Mouse (Mus musculus): ENCODE measurements around the gene Acadvl. TPM values are rescaled to one million over a fixed set of nuclear protein-coding genes. Genes with fewer than 3 reads are reported as not detected.

Acadvl gene
- polyA plus RNA-seq, 1 experiment from 2014 or later = 42.2 TPM

DNA sequence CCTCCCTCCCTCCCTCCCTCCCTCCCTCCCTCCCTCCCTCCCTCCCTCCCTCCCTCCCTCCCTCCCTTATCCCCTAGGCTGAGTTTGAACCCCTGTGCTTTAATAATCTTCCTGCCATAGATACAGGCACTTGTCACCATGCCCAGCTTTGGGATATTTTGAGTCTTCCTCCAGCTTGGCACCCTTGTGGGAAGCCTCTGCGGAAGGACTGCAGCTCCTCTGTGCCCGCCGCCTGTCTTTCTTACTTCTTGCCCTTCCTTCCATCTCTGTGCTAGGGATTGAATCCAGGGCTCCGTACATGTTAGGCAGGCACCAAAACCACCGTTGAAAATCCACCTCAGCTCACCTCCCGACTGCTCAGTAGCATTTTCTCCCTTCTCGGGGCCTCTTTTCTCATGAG lies 25.0 kb upstream of the Acadvl start:
- Histone ChIP-seq H3K9me3 (replicated peaks) (no peaks in the 10 kb centered on the region), H3K27me3 (ENCODE audit: low read depth, poor library complexity, severe bottlenecking) (no peaks in the 10 kb centered on the region), H3K4me1 (peaks cover 20% of the 10 kb centered on the region), H3K27ac (replicated peaks) (no peak overlapping the region), H3K36me3 (peaks cover 86% of the 10 kb centered on the region), H3K4me3 (no peak overlapping the region)
- DNase-seq (ENCODE audit: low spot score) = no peak
- whole genome bisulfite sequencing = 91% methylated on average over 7 of the region's 7 CpGs

DNA sequence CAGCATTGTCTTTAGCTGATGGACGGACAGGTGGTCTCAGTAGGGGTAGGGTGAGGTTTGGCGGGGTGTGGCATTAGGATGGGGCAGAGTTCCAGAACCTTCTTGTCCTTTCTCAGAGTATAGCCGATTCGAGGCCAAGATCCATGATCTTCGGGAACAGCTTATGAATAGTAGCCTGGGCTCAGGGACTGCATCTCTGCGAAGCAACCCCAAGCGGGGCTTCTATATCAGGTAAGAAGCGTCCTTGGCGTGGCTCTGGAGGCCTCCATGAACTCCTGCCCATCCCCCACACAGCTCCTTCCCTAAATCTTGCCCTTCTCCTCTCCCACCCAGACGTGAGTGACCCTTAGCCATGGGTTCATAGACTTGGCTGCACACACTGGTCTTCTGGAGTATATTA lies 24.4 kb upstream of the Acadvl start:
- DNase-seq (ENCODE audit: low spot score) = no peak
- 92% methylated on average over 10 of the region's 10 CpGs for WGBS
- H3K27ac ChIP-seq (replicated peaks) = no peak overlapping the region
- no peaks in the 10 kb centered on the region for H3K27me3 ChIP-seq (ENCODE audit: low read depth, poor library complexity, severe bottlenecking)
- H3K4me3 ChIP-seq = no peak overlapping the region
- no peaks in the 10 kb centered on the region for H3K9me3 ChIP-seq (replicated peaks)
- H3K4me1 ChIP-seq = peaks cover 17% of the 10 kb centered on the region
- H3K36me3 ChIP-seq = peaks cover 85% of the 10 kb centered on the region

DNA sequence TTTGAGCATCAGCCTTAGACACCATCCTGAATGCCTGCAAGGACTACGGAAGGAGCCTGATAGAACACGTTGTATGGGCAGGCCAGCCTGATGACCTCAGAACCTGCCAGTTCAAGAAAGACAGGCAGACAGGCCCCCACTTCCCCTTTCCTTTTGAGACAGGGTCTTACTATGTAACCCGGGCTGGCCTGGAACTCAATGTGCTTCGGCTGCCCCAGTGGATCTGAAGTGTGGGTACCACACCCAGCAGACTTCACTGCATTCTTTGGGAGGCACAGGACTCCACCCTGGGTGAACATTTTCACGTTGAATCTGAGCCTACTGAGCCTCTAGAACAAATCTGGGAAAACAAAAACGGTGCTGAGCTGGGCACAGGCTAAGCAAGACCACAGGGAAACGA lies 23.0 kb upstream of the Acadvl start:
- Histone ChIP-seq H3K36me3 (peaks cover 85% of the 10 kb centered on the region), H3K4me1 (0 out of 2 replicates have a peak, but pooled peaks cover 3% of the 10 kb centered on the region), H3K27ac (replicated peaks) (no peak overlapping the region), H3K4me3 (no peak overlapping the region), H3K27me3 (ENCODE audit: low read depth, poor library complexity, severe bottlenecking) (no peaks in the 10 kb centered on the region), H3K9me3 (replicated peaks) (no peaks in the 10 kb centered on the region)
- 85% methylated on average over 7 of the region's 7 CpGs for WGBS
- DNase-seq (ENCODE audit: low spot score) = no peak

DNA sequence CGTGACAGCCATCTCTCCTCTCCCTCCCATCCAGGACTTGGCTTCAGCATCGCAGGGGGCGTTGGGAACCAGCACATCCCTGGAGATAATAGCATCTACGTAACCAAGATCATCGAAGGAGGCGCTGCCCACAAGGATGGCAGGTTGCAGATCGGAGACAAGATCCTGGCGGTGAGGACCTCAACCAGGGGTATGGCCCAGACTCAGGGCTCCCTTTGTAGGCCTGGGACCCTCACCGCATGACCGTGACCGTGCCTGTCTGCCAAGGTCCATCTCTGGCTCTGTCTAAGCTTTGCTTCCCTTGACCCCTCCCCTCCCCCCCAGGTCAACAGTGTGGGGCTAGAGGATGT lies 16.1 kb upstream of the Acadvl start:
- peaks cover 49% of the 10 kb centered on the region for H3K4me1 ChIP-seq
- no peak for DNase-seq (ENCODE audit: low spot score)
- WGBS = 96% methylated on average over 11 of the region's 11 CpGs
- H3K27ac ChIP-seq (replicated peaks) = peak overlapping the region; percentile 88; the same call in 1 of the 2 replicates
- no peaks in the 10 kb centered on the region for H3K9me3 ChIP-seq (replicated peaks)
- no peak overlapping the region for H3K4me3 ChIP-seq
- H3K36me3 ChIP-seq = peaks cover 47% of the 10 kb centered on the region
- no peaks in the 10 kb centered on the region for H3K27me3 ChIP-seq (ENCODE audit: low read depth, poor library complexity, severe bottlenecking)

DNA sequence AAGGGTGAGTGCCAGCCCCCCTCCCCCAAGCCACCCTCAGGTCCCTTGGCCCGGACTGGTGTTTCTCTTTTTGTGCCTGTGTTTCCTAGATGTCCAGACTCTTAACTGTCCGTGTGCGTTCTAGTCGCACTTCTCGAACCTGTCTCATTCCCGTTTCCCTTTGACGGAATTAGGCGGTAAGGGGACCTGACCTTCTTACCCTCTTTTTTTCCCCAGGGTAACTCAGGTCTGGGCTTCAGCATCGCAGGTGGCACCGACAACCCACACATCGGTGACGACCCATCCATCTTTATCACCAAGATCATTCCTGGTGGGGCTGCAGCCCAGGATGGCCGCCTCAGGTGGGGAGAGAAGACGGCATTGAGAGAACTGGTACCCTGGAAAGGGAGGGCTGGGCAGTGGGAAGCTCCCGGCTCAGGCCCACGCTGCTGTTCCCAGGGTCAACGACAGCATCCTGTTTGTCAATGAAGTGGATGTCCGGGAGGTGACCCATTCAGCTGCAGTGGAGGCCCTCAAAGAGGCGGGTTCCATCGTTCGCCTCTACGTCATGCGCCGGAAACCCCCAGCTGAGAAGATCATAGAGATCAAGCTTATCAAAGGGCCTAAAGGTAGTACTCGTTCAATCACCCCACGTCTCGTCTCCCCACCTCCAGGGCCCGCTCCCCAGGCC lies 15.6 kb upstream of the Acadvl start:
- 95% methylated on average over 28 of the region's 28 CpGs for WGBS
- Histone ChIP-seq H3K27me3 (ENCODE audit: low read depth, poor library complexity, severe bottlenecking) (no peaks in the 10 kb centered on the region), H3K4me3 (peak overlapping the region; percentile 57; the same call in 1 of the 2 replicates), H3K27ac (replicated peaks) (peak overlapping the region; percentile 88), H3K36me3 (peaks cover 47% of the 10 kb centered on the region), H3K9me3 (replicated peaks) (no peaks in the 10 kb centered on the region), H3K4me1 (peaks cover 54% of the 10 kb centered on the region)
- no peak for DNase-seq (ENCODE audit: low spot score)

DNA sequence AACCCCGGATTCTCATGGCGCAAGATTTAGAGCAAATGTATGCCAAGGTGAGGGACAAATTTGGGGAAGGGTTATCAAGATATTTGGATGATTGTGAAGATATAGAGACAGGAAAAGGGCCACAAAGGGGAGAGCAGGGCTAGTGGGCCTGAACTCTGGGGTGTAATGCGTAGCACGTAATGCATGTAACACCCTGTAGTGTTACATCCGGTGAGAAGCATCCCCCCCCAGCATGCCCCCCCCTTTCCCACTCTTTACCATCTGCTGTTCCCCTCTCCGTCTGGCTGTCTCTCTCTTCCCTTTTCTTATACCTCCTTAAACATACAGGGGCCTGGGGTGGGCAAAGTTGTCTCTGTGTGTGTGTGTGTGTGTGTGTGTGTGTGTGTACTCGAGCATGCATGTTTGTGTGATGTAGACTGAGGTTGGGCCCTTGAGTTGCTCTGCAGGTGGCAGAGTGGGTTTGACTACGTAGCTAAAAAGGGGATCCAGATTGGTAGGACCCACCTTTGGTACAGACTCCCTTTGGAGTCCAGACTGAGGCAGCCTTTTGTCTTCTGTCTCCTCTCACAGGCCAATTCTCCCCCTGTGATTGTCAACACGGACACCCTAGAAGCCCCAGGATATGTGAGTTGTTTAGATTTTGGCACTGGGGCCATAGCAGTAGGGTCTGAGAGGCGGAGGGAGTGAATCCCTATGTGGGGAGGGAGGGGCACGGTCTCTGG lies 14.8 kb upstream of the Acadvl start:
- DNase-seq (ENCODE audit: low spot score) = no peak
- peak overlapping the region; percentile 88 for H3K27ac ChIP-seq (replicated peaks)
- peak overlapping the region; percentile 57 for H3K4me3 ChIP-seq
- peaks cover 44% of the 10 kb centered on the region for H3K36me3 ChIP-seq
- WGBS = 43% methylated on average over 11 of the region's 11 CpGs
- H3K4me1 ChIP-seq = peaks cover 62% of the 10 kb centered on the region
- no peaks in the 10 kb centered on the region for H3K27me3 ChIP-seq (ENCODE audit: low read depth, poor library complexity, severe bottlenecking)
- no peaks in the 10 kb centered on the region for H3K9me3 ChIP-seq (replicated peaks)

DNA sequence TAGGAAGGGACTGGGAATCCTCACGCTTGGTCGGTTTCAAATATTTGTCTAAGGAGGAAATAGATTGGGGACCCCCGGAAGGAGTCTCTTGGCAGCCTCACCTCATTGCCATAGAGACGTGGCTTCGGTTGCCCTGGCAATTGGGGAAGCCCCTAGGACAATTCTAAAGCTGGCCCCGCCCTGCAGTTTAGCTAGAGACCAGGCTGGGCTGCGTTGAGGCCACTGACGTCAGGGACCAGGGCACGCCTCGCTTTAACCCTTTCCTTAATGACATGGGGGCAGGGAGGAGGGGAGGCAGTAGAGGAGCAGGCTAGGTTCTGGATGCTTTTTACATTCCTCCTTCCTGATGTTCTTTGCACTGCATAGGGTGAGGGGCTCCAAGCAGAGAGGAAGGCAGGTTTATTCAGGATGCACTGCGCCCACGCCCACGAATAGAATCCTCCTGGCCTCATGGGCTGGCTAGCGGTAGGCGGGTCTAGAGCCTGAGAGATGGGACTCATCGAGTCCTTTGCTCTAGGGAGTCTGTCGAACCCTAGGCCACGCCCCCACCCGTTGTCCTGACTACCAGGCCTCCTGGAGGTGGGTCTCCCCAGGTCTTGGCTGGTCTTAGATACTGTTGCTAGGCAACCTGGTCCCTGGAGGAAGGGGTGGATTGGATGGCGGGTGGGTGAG lies 14.1 kb upstream of the Acadvl start:
- under 1% methylated on average over 20 of the region's 20 CpGs for WGBS

DNA sequence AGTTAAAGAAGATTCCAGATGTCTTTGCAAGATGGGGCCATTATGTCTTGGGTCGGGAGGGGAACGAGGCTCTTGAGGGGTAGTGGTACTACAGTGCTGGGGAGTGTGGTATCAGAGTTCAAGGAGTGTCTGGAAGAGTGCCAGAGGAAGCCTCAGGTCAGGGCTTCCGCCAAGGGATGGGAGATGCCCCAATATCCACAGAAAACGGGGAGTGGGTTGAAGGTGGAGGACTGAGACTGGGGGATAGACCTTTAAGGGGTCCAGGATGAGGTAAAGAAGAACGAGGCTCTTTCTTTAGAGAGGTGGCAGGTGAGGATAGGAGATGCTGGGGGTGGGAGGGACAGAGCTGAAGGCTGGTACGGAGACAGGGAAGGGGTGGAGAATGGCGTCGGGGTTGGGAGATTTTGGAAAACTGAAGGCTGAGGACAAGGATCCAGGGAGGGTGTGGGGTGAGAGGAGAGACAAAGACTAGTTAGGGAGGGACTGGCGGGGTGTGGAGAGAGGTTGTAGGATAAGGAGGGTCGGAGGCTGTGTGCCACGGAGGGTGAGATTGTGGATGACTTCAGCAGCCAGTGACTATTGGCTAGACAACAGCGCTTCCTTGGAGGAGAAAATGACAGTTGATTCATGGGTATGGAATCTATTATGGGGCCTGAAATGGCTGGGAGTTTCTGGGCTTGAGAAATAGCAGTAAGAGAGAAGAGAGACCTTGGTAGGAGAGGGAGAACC lies 13.4 kb upstream of the Acadvl start:
- Histone ChIP-seq H3K4me1 (peaks cover 77% of the 10 kb centered on the region), H3K4me3 (peak overlapping the region; percentile 57), H3K9me3 (replicated peaks) (no peaks in the 10 kb centered on the region), H3K36me3 (peaks cover 32% of the 10 kb centered on the region), H3K27me3 (ENCODE audit: low read depth, poor library complexity, severe bottlenecking) (no peaks in the 10 kb centered on the region), H3K27ac (replicated peaks) (peak overlapping the region; percentile 88)
- WGBS = 23% methylated on average over 12 of the region's 12 CpGs
- no peak for DNase-seq (ENCODE audit: low spot score)

More for the DNA sequence above, 14.1 kb upstream of the Acadvl start:
- no peaks in the 10 kb centered on the region for H3K27me3 ChIP-seq (ENCODE audit: low read depth, poor library complexity, severe bottlenecking)
- H3K4me3 ChIP-seq = peak overlapping the region; percentile 57
- peak overlapping the region; percentile 88 for H3K27ac ChIP-seq (replicated peaks)
- peak; percentile 99 for DNase-seq (ENCODE audit: low spot score)
- peaks cover 39% of the 10 kb centered on the region for H3K36me3 ChIP-seq
- H3K9me3 ChIP-seq (replicated peaks) = no peaks in the 10 kb centered on the region
- peaks cover 70% of the 10 kb centered on the region for H3K4me1 ChIP-seq

DNA sequence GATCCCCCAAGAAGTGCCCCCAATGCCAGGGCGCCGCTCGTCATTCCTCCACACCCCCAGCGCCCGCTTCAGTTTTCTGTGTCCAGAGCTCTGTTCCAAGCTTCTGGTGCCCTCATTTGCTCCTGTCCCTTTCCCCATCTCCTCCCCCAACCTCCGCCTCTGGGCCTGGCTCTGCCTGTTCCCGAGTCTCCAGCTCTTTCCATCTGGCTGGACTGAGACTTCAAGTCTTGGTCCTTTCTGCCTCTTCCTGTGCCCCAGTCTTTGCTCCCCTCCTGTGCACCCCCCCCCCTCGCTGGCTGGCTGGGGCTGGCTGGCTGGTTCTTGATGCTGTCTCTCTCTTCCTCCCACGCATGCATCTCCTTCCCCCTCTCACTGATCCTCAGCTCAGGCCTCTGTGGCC lies 12.2 kb upstream of the Acadvl start:
- no peaks in the 10 kb centered on the region for H3K27me3 ChIP-seq (ENCODE audit: low read depth, poor library complexity, severe bottlenecking)
- DNase-seq (ENCODE audit: low spot score) = no peak
- 42% methylated on average over 9 of the region's 9 CpGs for whole genome bisulfite sequencing
- H3K27ac ChIP-seq (replicated peaks) = peak overlapping the region; percentile 88
- no peaks in the 10 kb centered on the region for H3K9me3 ChIP-seq (replicated peaks)
- H3K36me3 ChIP-seq = peaks cover 20% of the 10 kb centered on the region
- peaks cover 88% of the 10 kb centered on the region for H3K4me1 ChIP-seq
- H3K4me3 ChIP-seq = peak overlapping the region; percentile 57

DNA sequence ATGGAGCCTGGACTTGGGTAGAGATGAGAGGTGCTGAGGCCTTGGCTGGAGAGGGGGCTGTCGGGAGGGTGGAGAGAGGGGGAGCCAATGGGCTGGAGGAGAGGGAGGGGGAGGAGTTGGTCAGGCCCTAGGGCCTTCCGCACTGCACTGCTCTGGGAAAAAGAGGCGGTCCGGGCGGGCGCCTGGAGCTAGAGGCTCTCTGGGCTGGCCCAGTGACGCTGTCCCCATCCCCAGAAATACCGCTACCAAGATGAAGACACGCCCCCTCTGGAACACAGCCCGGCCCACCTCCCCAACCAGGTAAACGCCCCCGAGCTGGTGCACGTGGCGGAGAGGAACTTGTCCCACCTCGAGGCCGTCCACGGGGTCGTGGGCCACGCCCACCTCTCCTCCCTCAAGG lies 11.5 kb upstream of the Acadvl start:
- H3K9me3 ChIP-seq (replicated peaks) = no peaks in the 10 kb centered on the region
- peak overlapping the region; percentile 57 for H3K4me3 ChIP-seq
- H3K27ac ChIP-seq (replicated peaks) = peak overlapping the region; percentile 88
- peaks cover 13% of the 10 kb centered on the region for H3K36me3 ChIP-seq
- under 1% methylated on average over 19 of the region's 19 CpGs for WGBS
- peak; percentile 75 for DNase-seq (ENCODE audit: low spot score)
- H3K27me3 ChIP-seq (ENCODE audit: low read depth, poor library complexity, severe bottlenecking) = no peaks in the 10 kb centered on the region
- peaks cover 95% of the 10 kb centered on the region for H3K4me1 ChIP-seq

DNA sequence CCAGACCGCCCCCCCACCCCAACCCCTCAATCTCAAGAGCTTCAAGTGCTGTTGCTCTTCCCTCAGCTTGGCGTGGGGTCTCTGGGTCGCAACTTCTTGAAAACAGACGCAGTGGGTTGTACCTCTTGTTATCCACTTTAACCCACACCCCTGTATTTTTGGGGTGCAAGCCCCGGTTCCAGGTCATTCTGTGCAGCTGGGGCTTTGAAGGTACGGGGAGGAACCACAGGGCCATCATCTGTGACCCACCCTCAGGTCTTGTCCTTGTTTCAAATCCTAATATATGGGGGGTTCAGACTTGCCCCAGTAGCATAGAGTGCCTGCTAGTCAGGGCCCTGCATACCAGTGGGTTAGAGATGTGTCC lies 8.9 kb upstream of the Acadvl start:
- H3K27me3 ChIP-seq (ENCODE audit: low read depth, poor library complexity, severe bottlenecking) = no peaks in the 10 kb centered on the region
- peak overlapping the region; percentile 81 for H3K27ac ChIP-seq (replicated peaks)
- no peaks in the 10 kb centered on the region for H3K36me3 ChIP-seq
- WGBS = 12% methylated on average over 6 of the region's 6 CpGs
- H3K4me3 ChIP-seq = peak overlapping the region; percentile 57
- no peaks in the 10 kb centered on the region for H3K9me3 ChIP-seq (replicated peaks)
- H3K4me1 ChIP-seq = peaks cover 94% of the 10 kb centered on the region
- DNase-seq (ENCODE audit: low spot score) = no peak

DNA sequence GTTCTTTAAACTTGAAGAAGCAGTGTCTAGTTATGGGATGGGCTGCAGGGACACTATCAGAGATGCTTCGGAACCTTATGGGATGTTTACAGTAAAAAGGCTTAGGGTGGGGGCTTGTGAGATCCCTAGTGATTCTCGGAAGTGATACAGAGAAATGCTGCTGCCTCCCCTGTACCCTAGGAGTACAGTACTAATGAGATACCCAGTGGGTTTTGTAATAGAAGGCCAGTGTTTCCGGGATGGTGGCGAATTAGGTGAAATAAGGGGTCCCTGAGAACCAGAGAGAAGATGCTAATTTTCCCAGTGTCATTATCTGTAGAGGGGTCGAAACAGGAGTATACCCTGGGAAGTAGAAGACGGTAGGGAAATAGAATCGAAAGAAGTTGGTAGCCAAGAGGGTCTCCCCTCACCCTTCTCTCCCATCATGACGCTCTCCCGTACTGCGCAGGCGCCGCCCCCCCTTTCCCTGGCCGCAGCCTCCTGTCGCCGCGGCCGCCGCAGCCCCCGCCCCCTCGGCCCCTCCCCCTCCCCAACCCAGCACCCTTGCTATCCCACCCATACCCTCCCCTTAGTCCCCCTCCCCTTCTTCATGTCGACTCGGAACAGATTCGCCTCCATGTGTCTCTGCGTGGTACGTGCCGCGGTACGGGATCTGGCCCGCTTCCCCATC lies 8.4 kb upstream of the Acadvl start:
- Histone ChIP-seq H3K4me3 (peak overlapping the region; percentile 57), H3K27ac (replicated peaks) (peak overlapping the region; percentile 81), H3K36me3 (no peaks in the 10 kb centered on the region), H3K9me3 (replicated peaks) (no peaks in the 10 kb centered on the region), H3K27me3 (ENCODE audit: low read depth, poor library complexity, severe bottlenecking) (no peaks in the 10 kb centered on the region), H3K4me1 (peaks cover 94% of the 10 kb centered on the region)
- WGBS = 4% methylated on average over 26 of the region's 29 CpGs
- DNase-seq (ENCODE audit: low spot score) = peak; percentile 77
